Mouse (Mus musculus) lung, postnatal 0 days (tissue): Measurements from ENCODE around the gene Cyp2d9. TPM values are rescaled to one million over a fixed set of nuclear protein-coding genes. Genes with fewer than 3 reads are reported as not detected.
"Not testable (repeated sequence)": the region's sequence is repeated elsewhere in the genome, so short reads cannot be mapped to it uniquely, and the experiment has no call there.

Experiments used
- ATAC-seq: fragments of 200-750 bp; cut with Nextera tagmentation; 2 replicates; pipeline ENCODE4 v1.8.0; 2017; ENCODE audit warnings: moderate library complexity
- DNase-seq: peaks from one replicate; pipeline ENCODE4 v3.0.0-alpha.2; 2016; ENCODE audit warnings: low spot score
- H3K27ac ChIP-seq: fragments of 300-500 bp; sonication (generic); 2 replicates; pipeline ENCODE4 v1.5.1; 2014; ENCODE audit warnings: antibody characterized with exemption, mild to moderate bottlenecking, low read length, mixed read lengths
- H3K27me3 ChIP-seq: fragments of 300-500 bp; sonication (generic); replicated peaks from 2 replicates; pipeline ENCODE4 v1.6.1; 2014; ENCODE audit warnings: low read length, mixed read lengths; ENCODE audit not compliant: insufficient read depth
- H3K36me3 ChIP-seq: fragments of 300-500 bp; sonication (generic); 2 replicates; pipeline ENCODE4 v1.6.1; 2014; ENCODE audit warnings: low read length, mixed read lengths; ENCODE audit not compliant: insufficient read depth
- H3K4me1 ChIP-seq: fragments of 300-500 bp; sonication (generic); 2 replicates; pipeline ENCODE4 v1.6.1; 2014; ENCODE audit warnings: antibody characterized with exemption, low read depth, low read length, mixed read lengths; ENCODE audit not compliant: insufficient read depth
- H3K4me2 ChIP-seq: fragments of 300-500 bp; sonication (generic); replicated peaks from 2 replicates; pipeline ENCODE4 v1.6.1; 2014; ENCODE audit warnings: low read depth, mild to moderate bottlenecking, low read length, moderate library complexity, mixed read lengths
- H3K4me3 ChIP-seq: fragments of 300-500 bp; sonication (generic); 2 replicates; pipeline ENCODE4 v1.5.1; 2014; ENCODE audit warnings: low read depth, low read length
- H3K9ac ChIP-seq: fragments of 300-500 bp; sonication (generic); replicated peaks from 2 replicates; pipeline ENCODE4 v1.6.1; 2014; ENCODE audit warnings: low read depth, mild to moderate bottlenecking
- H3K9me3 ChIP-seq: fragments of 300-500 bp; sonication (generic); 2 replicates; pipeline ENCODE4 v1.6.1; 2016; ENCODE audit warnings: low read length, mixed read lengths
- CTCF ChIP-seq: IDR thresholded peaks from 2 replicates; pipeline ENCODE4 v1.5.1; 2016; ENCODE audit warnings: antibody characterized with exemption, mild to moderate bottlenecking
- EP300 ChIP-seq: IDR thresholded peaks from 2 replicates; pipeline ENCODE4 v1.6.1; 2016; ENCODE audit warnings: antibody characterized with exemption, mild to moderate bottlenecking, control low read depth
- WGBS: fragments of 180-500 bp; shearing (Covaris S2); extraction: QIAGEN DNeasy Blood & Tissue Kit; methylation state at CpG from one replicate; pipeline ENCODE4 v1.1.7; 2014; 5-methylcytosine and 5-hydroxymethylcytosine counted together
- polyA plus RNA-seq: library from polyadenylated mRNA; unstranded; fragments of >200 nt; fragmentation: Nextera tagmentation; extraction: Ambion mirVana; gene quantifications from 2 replicates; pipeline ENCODE4 v1.2.1, GENCODE M21; 2015

The Cyp2d9 gene
- polyA plus RNA-seq, 1 experiment from 2014 or later: not detected

DNA sequence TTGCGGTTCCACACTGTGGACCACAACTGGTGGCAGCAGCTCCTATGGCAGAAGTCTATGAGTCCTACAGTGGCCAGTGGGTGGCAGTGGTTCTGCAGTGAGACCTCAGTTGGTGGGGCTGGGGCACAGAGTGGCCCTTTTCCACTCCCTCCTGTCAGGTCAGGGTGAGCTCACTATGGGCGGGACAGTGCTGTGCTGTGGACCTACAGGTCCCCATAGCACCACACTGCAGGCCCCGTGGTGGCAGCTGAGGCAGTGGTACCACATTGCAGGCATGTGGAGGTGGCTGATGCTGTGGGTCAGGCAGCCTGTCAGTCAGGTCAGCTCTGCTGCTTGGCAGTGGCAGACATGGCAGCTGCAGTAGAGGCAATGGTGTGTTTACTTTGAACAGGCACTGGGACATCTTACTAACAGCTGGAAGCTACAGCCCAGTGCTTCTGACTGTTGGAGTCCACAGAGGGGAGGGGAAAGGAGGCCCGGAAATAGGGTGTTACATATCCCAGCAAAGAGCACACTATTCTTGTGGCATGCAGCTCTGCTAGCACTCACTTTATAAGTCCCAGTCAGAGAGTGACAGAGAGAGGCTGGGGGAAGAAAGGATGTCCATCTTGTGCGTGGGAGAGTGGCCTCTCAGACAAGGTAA is 4.9 kb downstream of the Cyp2d9 start:
- no peak overlapping the region for H3K4me2 ChIP-seq
- no peak overlapping the region for H3K9ac ChIP-seq
- 45% methylated on average over 5 of the region's 5 CpGs for WGBS
- no peak overlapping the region for H3K4me3 ChIP-seq
- TF ChIP-seq EP300 (no peak), CTCF (peak; percentile 27; the same call in 1 of the 2 replicates)
- peak; percentile 57 for DNase-seq
- no peaks in the 10 kb centered on the region for H3K9me3 ChIP-seq
- no peaks in the 10 kb centered on the region for H3K36me3 ChIP-seq
- no peak overlapping the region for H3K27ac ChIP-seq
- ATAC-seq: peak; percentile 52
- no peaks in the 10 kb centered on the region for H3K4me1 ChIP-seq
- H3K27me3 ChIP-seq: no peaks in the 10 kb centered on the region

GRCm38 (mm10) chr15:82443658-82444057 is 10.4 kb downstream of the Cyp2d9 start:
- DNase-seq (no peak), ATAC-seq (no peak)
- 82% methylated on average over 3 of the region's 3 CpGs for WGBS
- no peak overlapping the region for H3K4me2 ChIP-seq
- no peak overlapping the region for H3K27ac ChIP-seq
- H3K27me3 ChIP-seq: no peaks in the 10 kb centered on the region
- no peak for TF ChIP-seq CTCF
- TF ChIP-seq EP300: no peak
- no peaks in the 10 kb centered on the region for H3K4me1 ChIP-seq
- no peak overlapping the region for H3K9ac ChIP-seq
- H3K36me3 ChIP-seq: no peaks in the 10 kb centered on the region
- H3K4me3 ChIP-seq: no peak overlapping the region
- no peaks in the 10 kb centered on the region for H3K9me3 ChIP-seq

GRCm38 (mm10) chr15:82445196-82445595 is 12.0 kb downstream of the Cyp2d9 start:
- no peaks in the 10 kb centered on the region for H3K27me3 ChIP-seq
- no peak overlapping the region for H3K27ac ChIP-seq
- no peak for DNase-seq
- ATAC-seq: no peak
- WGBS: 74% methylated on average over 8 of the region's 8 CpGs
- TF ChIP-seq EP300 (no peak), CTCF (no peak)
- H3K9ac ChIP-seq: no peak overlapping the region
- H3K4me1 ChIP-seq: no peaks in the 10 kb centered on the region
- H3K36me3 ChIP-seq: no peaks in the 10 kb centered on the region
- H3K9me3 ChIP-seq: no peaks in the 10 kb centered on the region
- no peak overlapping the region for H3K4me2 ChIP-seq
- no peak overlapping the region for H3K4me3 ChIP-seq

DNA sequence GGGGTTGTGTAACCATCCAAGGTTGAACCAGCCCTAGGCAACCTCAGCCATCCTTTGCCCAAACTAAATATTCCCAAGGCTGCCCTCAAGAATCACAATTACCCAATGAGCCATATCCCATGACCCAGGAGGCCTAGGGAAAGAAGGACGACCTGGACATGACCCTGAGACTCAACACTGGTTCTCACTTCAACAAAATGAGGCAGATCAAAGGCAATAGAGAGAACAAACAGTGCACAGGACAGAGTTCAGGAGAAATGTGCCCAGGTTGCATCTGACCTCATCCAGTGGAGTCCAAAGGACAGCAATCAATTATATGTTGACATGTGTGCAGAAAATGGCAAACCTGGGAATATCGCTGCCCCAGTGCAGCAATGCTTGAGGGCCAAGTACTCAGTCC is 16.8 kb downstream of the Cyp2d9 start:
- not testable (repeated sequence) for DNase-seq, ATAC-seq, H3K9me3 ChIP-seq, H3K4me3 ChIP-seq, H3K4me1 ChIP-seq, H3K27ac ChIP-seq, H3K4me2 ChIP-seq, H3K36me3 ChIP-seq, H3K9ac ChIP-seq, H3K27me3 ChIP-seq
- 38% methylated on average over 2 of the region's 2 CpGs for WGBS

- WGBS: 79% methylated on average over 1 of the region's 1 CpGs
- DNase-seq, H3K9me3 ChIP-seq, H3K27me3 ChIP-seq, H3K4me2 ChIP-seq, H3K36me3 ChIP-seq, H3K4me1 ChIP-seq, H3K4me3 ChIP-seq, H3K27ac ChIP-seq, H3K9ac ChIP-seq, ATAC-seq: not testable (repeated sequence)
These were observed 18.9 kb downstream of the Cyp2d9 start for GRCm38 (mm10) chr15:82452133-82452532.

- H3K4me1 ChIP-seq, DNase-seq: not testable (repeated sequence)
- 79% methylated on average over 6 of the region's 6 CpGs for WGBS
These were observed 20.3 kb downstream of the Cyp2d9 start for GRCm38 (mm10) chr15:82453501-82453900.

GRCm38 (mm10) chr15:82456086-82456790 is 23.0 kb downstream of the Cyp2d9 start:
- not testable (repeated sequence) for H3K4me2 ChIP-seq, H3K36me3 ChIP-seq, H3K27ac ChIP-seq, DNase-seq, H3K9me3 ChIP-seq, H3K4me3 ChIP-seq, H3K9ac ChIP-seq, H3K4me1 ChIP-seq, H3K27me3 ChIP-seq, ATAC-seq
- 78% methylated on average over 6 of the region's 6 CpGs for WGBS

More at GRCm38 (mm10) chr15:82453501-82453900, 20.3 kb downstream of the Cyp2d9 start:
- H3K4me2 ChIP-seq, H3K9me3 ChIP-seq, H3K9ac ChIP-seq, H3K27ac ChIP-seq, H3K27me3 ChIP-seq, ATAC-seq, H3K36me3 ChIP-seq, H3K4me3 ChIP-seq: not testable (repeated sequence)
